15 mouse cellular contexts compared by ENCODE assay signal in the genomic region with DNA sequence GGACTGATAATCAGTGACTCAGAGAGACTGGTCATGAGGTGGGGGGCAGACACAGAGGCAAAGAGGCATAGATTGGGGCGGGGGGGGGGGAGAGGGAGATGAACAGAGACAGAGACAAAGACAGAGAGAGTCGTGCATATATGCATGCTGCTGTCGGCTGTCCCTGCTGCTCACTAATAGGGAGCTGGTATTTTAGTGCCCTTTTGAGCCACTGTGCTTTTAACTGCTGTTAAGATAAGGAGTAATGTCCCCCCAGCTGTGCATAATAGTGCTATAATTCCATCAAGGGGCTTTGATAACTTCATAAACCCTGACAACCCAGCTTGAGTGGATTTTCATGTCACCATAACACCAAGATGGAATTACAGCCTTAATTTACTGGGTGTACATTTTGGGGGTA.
"Had no signal": no experiment of that assay in that cellular context is flagged by ENCODE, and none has a peak within 500 bp of the region (broad histone marks: within the 10 kb centered on the region; RNA-seq: fewer than 3 reads in every experiment).

No protein-coding gene starts in this region.

- H3K9ac ChIP-seq: neural tube, embryonic 12.5 days; stomach, embryonic 15.5 days had no signal

- H3K4me3 ChIP-seq: neural tube, embryonic 12.5 days; stomach, embryonic 15.5 days had no signal

- H3K9me3 ChIP-seq: neural tube, embryonic 12.5 days; stomach, embryonic 15.5 days had no signal

- H3K4me1 ChIP-seq: stomach, embryonic 15.5 days had no signal

- H3K36me3 ChIP-seq: neural tube, embryonic 12.5 days; stomach, embryonic 15.5 days had no signal

- H3K4me2 ChIP-seq: neural tube, embryonic 12.5 days; stomach, embryonic 15.5 days had no signal

- DNase-seq: retina, postnatal 1 day; right cerebral cortex, adult 18-20 months; right cerebral cortex, postnatal 14 days; right cerebral cortex, postnatal 25 days; right cerebral cortex, postnatal 4 days; spleen, adult 18-20 months; thymus, adult 18-20 months; thymus, adult 2 months; thymus, postnatal 14 days; thymus, postnatal 25 days; thymus, postnatal 36 days; thymus, postnatal 4 days had no signal

- H3K27me3 ChIP-seq: neural tube, embryonic 12.5 days; stomach, embryonic 15.5 days had no signal

- H3K27ac ChIP-seq: neural tube, embryonic 12.5 days; stomach, embryonic 15.5 days; stomach, postnatal 0 days had no signal
